Mouse (Mus musculus) natural killer cell, adult 2 months (primary cell): Measurements from ENCODE around the gene Retreg1.
"Not testable (repeated sequence)": the region's sequence is repeated elsewhere in the genome, so short reads cannot be mapped to it uniquely, and the experiment has no call there.

Experiments used
- DNase-seq, 2 experiments: peaks; one replicate each; pipeline ENCODE4 v3.0.0; 2022; ENCODE audit warnings: low spot score in 2 of 2

Retreg1 gene

GRCm38 (mm10) chr15:25947383-25947782 is 104.4 kb downstream of the Retreg1 start:
- no peak for DNase-seq

- no peak for DNase-seq
Observed at GRCm38 (mm10) chr15:25948257-25949223, 105.6 kb downstream of the Retreg1 start.

- no peak for DNase-seq
Observed at GRCm38 (mm10) chr15:25949696-25950095, 106.7 kb downstream of the Retreg1 start.

- no peak for DNase-seq
Observed at GRCm38 (mm10) chr15:25950584-25950983, 107.6 kb downstream of the Retreg1 start.

- DNase-seq, result no peak
Observed at GRCm38 (mm10) chr15:25951037-25951436, 108.1 kb downstream of the Retreg1 start.

- DNase-seq, result no peak
Observed at GRCm38 (mm10) chr15:25956001-25956400, 113.0 kb downstream of the Retreg1 start.

- no peak for DNase-seq
Observed at GRCm38 (mm10) chr15:25956422-25957117, 113.6 kb downstream of the Retreg1 start.

- DNase-seq, result no peak
Observed at GRCm38 (mm10) chr15:25957651-25958050, 114.7 kb downstream of the Retreg1 start.

GRCm38 (mm10) chr15:25959375-25959774 is 116.4 kb downstream of the Retreg1 start:
- no peak for DNase-seq

GRCm38 (mm10) chr15:25960231-25960630 is 117.3 kb downstream of the Retreg1 start:
- no peak for DNase-seq

- no peak for DNase-seq
Observed at GRCm38 (mm10) chr15:25966220-25966774, 123.3 kb downstream of the Retreg1 start.

- no peak for DNase-seq
Observed at GRCm38 (mm10) chr15:25971596-25971995, 128.6 kb downstream of the Retreg1 start.

GRCm38 (mm10) chr15:25972758-25973157 is 129.8 kb downstream of the Retreg1 start:
- DNase-seq, result no peak

- DNase-seq, result no peak
Observed at GRCm38 (mm10) chr15:25974352-25974751, 131.4 kb downstream of the Retreg1 start.

GRCm38 (mm10) chr15:25975810-25976209 is 132.8 kb downstream of the Retreg1 start:
- no peak for DNase-seq

GRCm38 (mm10) chr15:25983614-25984013 is 140.6 kb downstream of the Retreg1 start:
- not testable (repeated sequence) for DNase-seq

- peak; percentile 92 to 94 for DNase-seq
Observed at GRCm38 (mm10) chr15:25984067-25984733, 141.2 kb downstream of the Retreg1 start, which contains the start of gene Zfp622. Gene Zfp622, plus strand, starts transcription at chr15:25984366.

GRCm38 (mm10) chr15:25984734-25985492 is 141.9 kb downstream of the Retreg1 start:
- peak in 1 of 2 experiments; percentile 7 for DNase-seq

GRCm38 (mm10) chr15:25992992-25993727 is 150.2 kb downstream of the Retreg1 start:
- DNase-seq, result peak; percentile 47 to 60

GRCm38 (mm10) chr15:25995521-25995920 is 152.5 kb downstream of the Retreg1 start:
- no peak for DNase-seq
